Mouse (Mus musculus) retina, postnatal 1 day (tissue): Measurements from ENCODE around the gene Naif1.

Source experiments
- DNase-seq: peaks from one replicate; pipeline ENCODE4 v3.0.0-alpha.2; 2012

Gene Naif1

DNA sequence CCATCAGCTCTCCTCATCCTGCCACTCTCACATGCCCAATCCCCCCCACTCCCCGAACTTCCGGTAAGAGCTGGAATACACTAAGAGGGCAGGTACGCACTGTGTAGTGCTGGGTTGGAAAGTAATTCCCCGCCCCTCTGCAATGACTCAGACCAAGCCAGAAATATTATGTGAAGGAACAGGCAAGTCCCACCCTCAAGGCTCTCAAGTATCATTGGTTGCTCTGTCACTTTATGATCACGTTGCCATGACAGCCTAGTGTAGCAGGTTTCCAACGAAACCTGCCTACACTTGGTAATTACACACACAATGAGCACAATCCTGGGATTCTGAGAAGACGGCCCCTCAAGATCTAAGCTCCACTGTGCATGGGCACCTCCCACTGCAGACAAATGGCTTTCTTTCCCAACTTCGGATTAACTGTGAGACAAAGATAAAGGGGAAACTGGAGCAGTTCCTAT, 22.0 kb upstream of the Naif1 start:
- peak; percentile 32 for DNase-seq

DNA sequence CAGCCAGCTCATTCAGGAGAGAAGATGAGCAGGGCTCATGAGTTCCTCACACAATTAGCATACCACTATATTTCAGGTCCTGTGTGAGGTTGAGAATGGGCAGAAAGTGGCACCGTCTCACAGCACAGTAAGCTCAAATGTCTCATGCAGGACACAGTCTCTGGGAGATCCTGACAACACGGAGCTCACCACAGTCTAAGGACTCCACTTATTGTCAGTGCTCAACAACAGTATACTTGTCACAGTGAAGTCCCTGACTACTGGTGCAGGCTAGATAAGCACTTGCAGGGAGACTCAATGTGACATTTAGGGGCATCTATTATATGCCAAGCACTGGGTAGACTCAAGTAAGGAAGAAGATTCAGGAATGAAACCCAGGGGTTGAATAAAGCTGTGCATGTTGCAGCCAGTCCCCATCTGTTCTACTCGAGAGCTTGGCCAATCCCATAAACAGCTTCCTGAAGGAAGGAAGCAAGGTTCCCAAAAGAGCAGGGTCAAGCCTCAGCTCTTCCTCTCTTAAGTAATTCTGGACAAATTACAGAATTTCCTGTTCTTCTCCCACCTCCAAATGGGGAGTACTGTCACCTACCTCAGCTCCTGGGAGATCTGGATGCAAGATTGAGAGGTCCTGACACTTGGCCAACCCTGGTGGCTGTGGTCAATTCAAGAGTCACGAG, 20.9 kb upstream of the Naif1 start:
- DNase-seq = no peak

GRCm38 (mm10) chr2:32430701-32431676, 19.3 kb upstream of the Naif1 start:
- DNase-seq = peak; percentile 94

DNA sequence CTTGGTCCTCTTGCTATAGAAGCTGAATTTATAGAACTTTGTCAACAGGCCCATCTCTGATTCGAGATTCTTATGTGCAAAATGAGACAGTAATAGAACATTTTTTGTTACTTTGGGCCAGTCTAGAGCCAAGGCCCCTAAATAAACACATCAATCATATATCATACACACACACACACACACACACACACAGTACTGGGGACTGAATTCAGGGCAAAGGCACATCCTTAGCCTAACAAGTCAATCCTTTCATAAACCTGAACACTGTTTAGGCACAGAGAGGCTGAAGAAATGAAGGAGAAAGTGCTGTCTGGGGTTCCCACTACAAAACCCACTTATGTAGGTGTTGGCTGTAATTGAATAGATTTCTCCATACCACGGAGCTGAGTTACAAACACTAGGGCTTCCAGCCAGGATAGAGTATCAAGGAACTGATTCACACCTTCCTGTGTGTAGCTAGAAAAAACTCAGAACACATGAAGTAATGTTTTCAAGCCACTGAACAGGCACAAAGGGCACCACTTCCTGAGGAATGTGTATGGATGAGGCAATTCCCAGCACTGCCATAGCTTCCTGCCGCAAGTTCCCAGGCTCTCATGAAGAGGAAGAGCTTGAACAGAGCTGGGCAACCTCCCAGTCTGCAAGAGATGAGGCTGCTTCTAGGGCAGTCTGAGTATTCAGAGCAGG, 13.4 kb upstream of the Naif1 start:
- DNase-seq = peak; percentile 54

DNA sequence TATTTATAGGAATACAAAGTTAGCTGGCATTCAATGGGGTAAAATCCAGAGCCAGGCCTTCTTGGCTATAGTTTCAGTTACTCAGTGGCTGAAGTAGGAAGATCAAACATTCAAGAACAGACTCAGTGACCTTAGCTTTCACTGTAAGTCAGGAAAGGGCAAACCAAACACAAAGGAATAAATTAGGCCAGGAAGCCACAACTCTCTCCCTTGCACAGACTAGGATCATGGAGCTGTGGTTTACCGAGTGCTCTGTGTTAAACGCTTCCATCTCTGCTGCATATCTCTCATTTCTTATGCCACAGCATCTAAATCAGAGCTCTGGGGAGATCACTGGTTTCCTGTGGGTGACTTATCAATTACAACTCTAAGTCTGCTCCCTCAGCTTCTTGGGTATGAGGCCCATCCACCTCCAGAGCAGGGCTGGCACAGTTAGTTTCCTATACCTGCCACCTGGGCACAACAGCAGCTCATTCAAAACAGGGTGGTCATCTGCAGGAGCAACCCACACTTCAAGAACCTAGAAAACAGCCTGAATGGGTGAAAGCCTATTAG, 12.6 kb upstream of the Naif1 start:
- no peak for DNase-seq

- no peak for DNase-seq
Measured at GRCm38 (mm10) chr2:32438733-32439132, 11.5 kb upstream of the Naif1 start.

GRCm38 (mm10) chr2:32439177-32439576, 11.1 kb upstream of the Naif1 start:
- DNase-seq = no peak

- no peak for DNase-seq
Measured at GRCm38 (mm10) chr2:32440164-32440563, 10.1 kb upstream of the Naif1 start.

DNA sequence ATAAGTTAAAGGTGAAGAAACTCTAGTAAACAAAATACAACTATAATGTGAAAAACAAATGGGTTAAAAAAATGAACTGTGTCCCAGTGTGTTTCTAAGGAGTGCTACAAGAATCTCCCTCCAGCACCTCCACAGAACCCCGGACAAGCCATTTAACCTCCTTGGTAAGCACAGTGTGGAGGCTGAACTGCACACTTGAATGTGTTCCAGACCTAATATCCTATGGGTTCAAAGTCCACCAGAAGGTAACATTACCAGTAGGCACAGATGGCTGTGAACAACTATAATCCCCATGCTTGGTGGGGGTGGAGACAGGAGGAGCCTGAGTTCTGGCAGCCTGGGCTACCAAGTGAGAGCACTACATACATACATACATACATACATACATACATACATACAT, 9.6 kb upstream of the Naif1 start:
- DNase-seq = no peak

- no peak for DNase-seq
Measured at GRCm38 (mm10) chr2:32441550-32441949, 8.7 kb upstream of the Naif1 start.

- no peak for DNase-seq
Measured at GRCm38 (mm10) chr2:32445535-32445934, 4.7 kb upstream of the Naif1 start.

- DNase-seq = no peak
Measured at GRCm38 (mm10) chr2:32447264-32447936, 2.9 kb upstream of the Naif1 start.

DNA sequence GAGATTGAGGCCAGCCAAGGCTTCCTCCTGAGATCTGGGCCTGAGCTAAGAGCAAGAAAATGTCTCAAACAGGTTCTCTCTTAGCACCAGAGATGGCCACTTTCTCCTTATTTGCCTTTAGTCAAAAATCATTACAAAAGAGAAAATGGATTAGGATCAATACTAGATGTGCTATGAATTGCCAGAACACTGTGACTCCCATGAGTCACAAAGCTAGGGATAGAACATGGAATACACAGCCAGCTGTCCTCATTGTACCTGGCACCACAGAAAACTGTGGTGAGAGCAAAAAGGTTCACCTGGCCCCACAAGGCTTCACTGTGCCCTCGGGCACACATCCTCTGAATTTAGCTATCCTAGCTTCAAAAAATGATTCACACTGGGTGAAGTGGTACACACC, 1.8 kb upstream of the Naif1 start:
- no peak for DNase-seq

DNA sequence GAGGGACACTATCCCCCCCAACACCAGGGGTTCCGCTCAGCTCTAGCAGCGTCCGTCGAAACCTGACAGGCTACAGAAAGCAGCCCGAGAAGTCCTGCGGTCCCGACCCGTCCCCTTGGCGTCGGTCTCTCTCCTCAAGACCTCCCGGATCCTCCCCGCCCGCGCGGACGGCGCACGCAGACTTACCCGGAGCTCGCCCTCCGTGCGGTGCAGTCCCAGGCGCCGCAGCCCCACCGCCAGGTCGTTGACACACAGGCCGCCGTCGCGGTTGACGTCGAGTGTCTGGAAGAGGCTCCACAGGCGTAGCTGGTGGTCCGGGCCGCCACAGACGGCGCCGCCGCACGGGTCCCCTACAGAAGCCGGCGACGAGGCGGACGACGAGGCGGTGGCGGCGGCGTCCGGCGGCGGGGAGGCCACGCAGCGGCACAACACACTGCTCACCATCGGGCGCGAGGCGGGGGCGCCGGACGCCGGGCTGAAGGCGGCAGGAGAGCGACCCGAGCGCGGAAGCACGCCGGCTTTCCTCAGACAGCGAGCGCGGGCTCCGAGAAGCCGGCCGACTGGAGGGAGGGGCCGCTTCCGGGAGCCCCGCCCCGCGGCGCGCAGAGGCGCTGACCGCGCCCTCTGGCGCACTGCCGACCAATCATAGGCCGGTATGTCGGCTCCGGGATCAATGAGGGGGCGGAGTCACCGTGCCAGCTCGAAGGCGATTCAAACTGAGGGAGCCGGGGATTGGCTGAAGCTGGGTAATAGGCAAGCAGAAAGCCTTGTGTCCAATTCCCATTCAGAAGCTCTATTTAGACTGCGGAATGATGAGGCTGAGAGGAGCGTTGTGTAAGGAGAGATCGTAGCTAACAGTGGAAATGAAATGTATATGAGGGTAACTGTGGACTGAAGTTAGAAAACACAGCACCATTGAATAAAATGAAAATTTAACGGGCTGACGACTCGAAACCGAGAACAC, 906 bp downstream of the Naif1 start, which contains the start of gene Slc25a25:
Gene Slc25a25 (minus strand): TSS at position 565 of the 964 bp plus-strand sequence.
- DNase-seq = peak; percentile 98

- peak; percentile 100 for DNase-seq
Measured at GRCm38 (mm10) chr2:32451870-32452372, 1.7 kb downstream of the Naif1 start.

DNA sequence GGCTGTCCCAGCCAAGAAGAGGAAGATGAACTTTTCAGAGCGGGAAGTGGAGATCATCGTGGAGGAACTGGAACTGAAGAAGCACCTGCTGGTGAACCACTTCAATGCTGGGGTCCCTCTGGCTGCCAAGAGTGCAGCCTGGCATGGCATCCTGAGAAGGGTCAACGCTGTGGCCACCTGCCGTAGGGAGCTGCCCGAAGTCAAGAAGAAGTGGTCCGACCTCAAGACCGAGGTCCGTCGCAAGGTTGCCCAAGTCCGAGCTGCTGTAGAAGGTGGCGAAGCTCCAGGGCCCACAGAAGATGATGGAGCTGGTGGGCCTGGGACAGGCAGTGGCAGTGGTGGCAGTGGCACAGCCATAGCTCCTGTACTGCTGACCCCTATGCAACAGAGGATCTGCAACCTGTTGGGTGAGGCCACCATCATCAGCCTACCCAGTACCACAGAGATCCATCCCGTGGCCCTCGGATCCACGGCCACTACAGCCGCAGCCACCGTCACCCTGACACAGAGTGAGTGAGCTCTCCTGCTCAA, 2.2 kb downstream of the Naif1 start:
- DNase-seq = no peak

DNA sequence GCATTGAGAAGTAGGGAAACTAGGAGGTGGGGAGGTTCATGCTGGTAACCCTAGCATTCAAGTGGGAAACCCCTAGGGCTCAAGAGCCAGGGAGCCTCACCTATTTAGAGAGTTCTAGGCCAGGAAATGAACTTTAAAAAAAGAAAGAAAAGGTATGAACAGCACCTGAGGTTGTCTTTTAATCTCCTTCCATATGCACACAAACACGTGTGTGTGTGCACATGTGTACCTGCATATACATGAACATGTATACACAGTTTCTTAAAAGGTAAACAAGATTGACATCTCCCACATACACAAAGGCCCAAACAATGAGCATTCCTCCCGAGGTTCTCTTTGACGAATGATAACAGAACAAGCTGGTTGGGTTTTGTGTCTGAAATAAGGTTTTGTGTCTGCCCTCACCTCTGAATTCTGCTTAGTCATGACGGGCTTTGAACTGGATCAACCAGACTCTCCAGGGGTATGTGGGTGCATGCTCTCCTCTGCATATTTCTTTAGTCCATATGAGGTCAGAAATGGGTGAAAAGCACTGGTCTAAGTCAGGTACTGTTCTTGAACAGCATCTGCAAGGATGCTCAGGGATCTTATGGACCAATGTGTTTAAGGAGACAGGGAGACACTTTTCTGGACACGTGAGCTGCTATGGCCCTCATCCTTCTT, 3.5 kb downstream of the Naif1 start:
- DNase-seq = no peak

DNA sequence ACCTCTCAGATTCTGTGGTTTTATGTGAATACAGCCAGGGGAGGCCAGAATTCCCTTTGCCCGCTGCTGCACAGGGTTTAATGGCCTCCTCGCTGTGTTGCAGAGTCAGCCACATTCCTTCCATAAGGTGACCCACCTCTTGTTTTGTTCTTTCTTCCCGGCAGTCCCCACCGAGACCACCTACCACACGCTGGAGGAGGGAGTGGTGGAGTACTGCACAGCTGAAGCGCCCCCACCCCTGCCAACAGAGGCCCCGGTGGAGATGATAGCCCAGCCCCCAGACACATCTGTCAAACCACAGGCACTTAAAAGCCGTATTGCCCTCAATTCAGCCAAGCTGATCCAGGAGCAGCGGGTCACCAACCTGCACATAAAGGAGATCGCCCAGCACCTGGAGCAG, 4.4 kb downstream of the Naif1 start:
- no peak for DNase-seq

DNA sequence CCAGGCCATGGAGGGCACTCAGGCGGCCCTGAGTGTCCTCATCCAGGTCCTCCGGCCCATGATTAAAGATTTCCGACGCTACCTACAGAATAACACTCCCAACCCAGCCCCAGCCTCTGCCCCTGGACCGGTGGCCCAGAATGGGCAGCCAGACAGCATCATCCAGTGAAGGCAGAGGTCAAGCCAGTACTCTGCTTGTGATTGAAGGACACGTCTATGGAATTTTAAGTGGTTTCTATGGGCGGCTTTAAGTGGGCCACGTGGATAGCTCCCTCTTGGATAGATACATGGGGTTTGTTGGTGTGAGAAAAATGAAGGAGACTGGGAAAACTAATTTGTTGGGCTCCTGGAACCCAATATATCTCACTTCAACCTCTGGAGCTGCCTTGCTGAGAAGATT, 4.8 kb downstream of the Naif1 start:
- no peak for DNase-seq

DNA sequence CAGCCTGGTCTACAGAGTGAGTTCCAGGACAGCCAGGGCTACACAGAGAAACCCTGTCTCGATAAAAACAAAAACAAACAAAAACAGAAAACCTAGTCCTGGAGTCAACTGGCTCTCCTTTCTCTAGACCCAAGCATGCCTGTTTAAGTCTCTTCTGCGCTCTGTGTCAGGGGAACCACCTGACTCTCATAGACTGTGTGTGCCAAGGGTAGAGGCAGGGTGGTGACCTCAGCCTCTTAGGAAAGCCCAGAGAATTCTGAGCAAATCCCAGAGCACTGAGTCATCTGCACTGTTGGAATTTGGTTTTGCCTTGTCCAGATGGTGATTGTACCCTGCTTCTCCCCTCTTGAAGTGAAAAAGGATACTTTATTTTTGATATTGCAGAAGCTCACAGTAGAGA, 8.0 kb downstream of the Naif1 start:
- DNase-seq = no peak
